Mouse (Mus musculus): ENCODE data around the gene Rpl14. TPM values are rescaled to one million over a fixed set of nuclear protein-coding genes. Genes with fewer than 3 reads are reported as not detected.

Gene Rpl14
- polyA plus RNA-seq, 1 experiment from 2014 or later: 497 TPM

- no peak overlapping the region for H3K4me3 ChIP-seq
- ATAC-seq (ENCODE audit: low read depth): no peak
- no peaks in the 10 kb centered on the region for H3K36me3 ChIP-seq
- H3K27ac ChIP-seq (replicated peaks): no peak overlapping the region
- peaks cover 17% of the 10 kb centered on the region for H3K4me1 ChIP-seq (replicated peaks)
- H3K4me2 ChIP-seq: no peak overlapping the region
- no peaks in the 10 kb centered on the region for H3K9me3 ChIP-seq
- no peak overlapping the region for H3K9ac ChIP-seq
- WGBS: 32% methylated on average over 6 of the region's 6 CpGs
- H3K27me3 ChIP-seq: no peaks in the 10 kb centered on the region
These were observed 23.6 kb downstream of the Rpl14 start for GRCm38 (mm10) chr9:120594839-120595238.

GRCm38 (mm10) chr9:120595306-120595705, 24.1 kb downstream of the Rpl14 start:
- no peaks in the 10 kb centered on the region for H3K27me3 ChIP-seq
- no peaks in the 10 kb centered on the region for H3K36me3 ChIP-seq
- H3K4me2 ChIP-seq: no peak overlapping the region
- no peaks in the 10 kb centered on the region for H3K9me3 ChIP-seq
- H3K9ac ChIP-seq: no peak overlapping the region
- H3K4me3 ChIP-seq: no peak overlapping the region
- 54% methylated on average over 4 of the region's 4 CpGs for WGBS
- no peak overlapping the region; the same call in 1 of the 2 replicates for H3K27ac ChIP-seq (replicated peaks)
- peaks cover 17% of the 10 kb centered on the region for H3K4me1 ChIP-seq (replicated peaks)
- no peak for ATAC-seq (ENCODE audit: low read depth)

GRCm38 (mm10) chr9:120601488-120602171, 30.4 kb downstream of the Rpl14 start:
- ATAC-seq (ENCODE audit: low read depth): peak; percentile 45; the same call in 1 of the 2 replicates
- no peaks in the 10 kb centered on the region for H3K36me3 ChIP-seq
- H3K4me2 ChIP-seq: no peak overlapping the region
- WGBS: 26% methylated on average over 17 of the region's 17 CpGs
- no peak overlapping the region for H3K27ac ChIP-seq (replicated peaks)
- H3K4me3 ChIP-seq: no peak overlapping the region
- H3K9ac ChIP-seq: no peak overlapping the region
- H3K4me1 ChIP-seq (replicated peaks): peaks cover 23% of the 10 kb centered on the region
- no peaks in the 10 kb centered on the region for H3K27me3 ChIP-seq
- no peaks in the 10 kb centered on the region for H3K9me3 ChIP-seq

- H3K27ac ChIP-seq (replicated peaks): no peak overlapping the region
- H3K9ac ChIP-seq: no peak overlapping the region
- H3K36me3 ChIP-seq: no peaks in the 10 kb centered on the region
- H3K4me1 ChIP-seq (replicated peaks): peaks cover 23% of the 10 kb centered on the region
- peaks cover 1% of the 10 kb centered on the region for H3K9me3 ChIP-seq
- peak overlapping the region; percentile 33 for H3K4me2 ChIP-seq
- no peak overlapping the region for H3K4me3 ChIP-seq
- 56% methylated on average over 17 of the region's 17 CpGs for WGBS
- no peaks in the 10 kb centered on the region for H3K27me3 ChIP-seq
- ATAC-seq (ENCODE audit: low read depth): peak; percentile 60
These were observed 31.1 kb downstream of the Rpl14 start for GRCm38 (mm10) chr9:120602172-120602838.

GRCm38 (mm10) chr9:120602839-120603511, 31.7 kb downstream of the Rpl14 start:
- Histone ChIP-seq H3K27me3 (no peaks in the 10 kb centered on the region), H3K9me3 (peaks cover 8% of the 10 kb centered on the region), H3K4me1 (replicated peaks) (peaks cover 23% of the 10 kb centered on the region), H3K36me3 (no peaks in the 10 kb centered on the region), H3K4me2 (peak overlapping the region; percentile 33), H3K27ac (replicated peaks) (no peak overlapping the region), H3K4me3 (no peak overlapping the region), H3K9ac (0 out of 2 replicates have a peak overlapping the region, but pooled peaks have one; percentile 34)
- peak; percentile 93 for ATAC-seq (ENCODE audit: low read depth)
- WGBS: 2% methylated on average over 23 of the region's 23 CpGs

- no peak overlapping the region for H3K4me3 ChIP-seq
- H3K9me3 ChIP-seq: peaks cover 11% of the 10 kb centered on the region
- H3K4me1 ChIP-seq (replicated peaks): peaks cover 23% of the 10 kb centered on the region
- H3K9ac ChIP-seq: 0 out of 2 replicates have a peak overlapping the region, but pooled peaks have one; percentile 34
- 11% methylated on average over 10 of the region's 10 CpGs for WGBS
- ATAC-seq (ENCODE audit: low read depth): peak; percentile 32
- H3K4me2 ChIP-seq: peak overlapping the region; percentile 33
- H3K27me3 ChIP-seq: no peaks in the 10 kb centered on the region
- H3K36me3 ChIP-seq: no peaks in the 10 kb centered on the region
- 0 out of 2 replicates have a peak overlapping the region, but pooled peaks have one; percentile 15 for H3K27ac ChIP-seq (replicated peaks)
These were observed 32.3 kb downstream of the Rpl14 start for GRCm38 (mm10) chr9:120603512-120603908.

- H3K4me1 ChIP-seq (replicated peaks): peaks cover 23% of the 10 kb centered on the region
- H3K9me3 ChIP-seq: peaks cover 11% of the 10 kb centered on the region
- H3K9ac ChIP-seq: no peak overlapping the region
- no peak overlapping the region for H3K4me3 ChIP-seq
- no peaks in the 10 kb centered on the region for H3K36me3 ChIP-seq
- 37% methylated on average over 12 of the region's 12 CpGs for WGBS
- no peak overlapping the region for H3K27ac ChIP-seq (replicated peaks)
- ATAC-seq (ENCODE audit: low read depth): peak; percentile 15; the same call in 1 of the 2 replicates
- peak overlapping the region; percentile 33; the same call in 1 of the 2 replicates for H3K4me2 ChIP-seq
- H3K27me3 ChIP-seq: no peaks in the 10 kb centered on the region
These were observed 32.7 kb downstream of the Rpl14 start for GRCm38 (mm10) chr9:120603956-120604355.

GRCm38 (mm10) chr9:120611055-120611454, 39.8 kb downstream of the Rpl14 start:
- no peak overlapping the region for H3K4me2 ChIP-seq
- H3K9ac ChIP-seq: no peak overlapping the region
- H3K27me3 ChIP-seq: no peaks in the 10 kb centered on the region
- H3K36me3 ChIP-seq: no peaks in the 10 kb centered on the region
- no peak overlapping the region for H3K4me3 ChIP-seq
- ATAC-seq (ENCODE audit: low read depth): no peak
- H3K4me1 ChIP-seq (replicated peaks): no peaks in the 10 kb centered on the region
- H3K9me3 ChIP-seq: peaks cover 11% of the 10 kb centered on the region
- no peak overlapping the region for H3K27ac ChIP-seq (replicated peaks)

GRCm38 (mm10) chr9:120614059-120614458, 42.8 kb downstream of the Rpl14 start:
- no peaks in the 10 kb centered on the region for H3K36me3 ChIP-seq
- no peak overlapping the region for H3K4me2 ChIP-seq
- no peak overlapping the region for H3K27ac ChIP-seq (replicated peaks)
- H3K27me3 ChIP-seq: 0 out of 2 replicates have a peak, but pooled peaks cover 3% of the 10 kb centered on the region
- no peak for ATAC-seq (ENCODE audit: low read depth)
- 97% methylated on average over 6 of the region's 6 CpGs for WGBS
- no peaks in the 10 kb centered on the region for H3K9me3 ChIP-seq
- no peak overlapping the region for H3K9ac ChIP-seq
- H3K4me3 ChIP-seq: no peak overlapping the region
- peaks cover 3% of the 10 kb centered on the region for H3K4me1 ChIP-seq (replicated peaks)

- Histone ChIP-seq H3K4me2 (no peak overlapping the region), H3K36me3 (no peaks in the 10 kb centered on the region; the same call in 1 of the 2 replicates), H3K4me1 (replicated peaks) (peaks cover 21% of the 10 kb centered on the region), H3K27ac (replicated peaks) (no peak overlapping the region), H3K27me3 (0 out of 2 replicates have a peak, but pooled peaks cover 3% of the 10 kb centered on the region), H3K9ac (no peak overlapping the region), H3K9me3 (peaks cover 10% of the 10 kb centered on the region), H3K4me3 (no peak overlapping the region)
- 73% methylated on average over 6 of the region's 6 CpGs for WGBS
- ATAC-seq (ENCODE audit: low read depth): no peak
These were observed 46.9 kb downstream of the Rpl14 start for GRCm38 (mm10) chr9:120618101-120618500.

- peak overlapping the region; percentile 51 for H3K4me2 ChIP-seq
- ATAC-seq (ENCODE audit: low read depth): no peak; the same call in 1 of the 2 replicates
- peak overlapping the region; percentile 38 for H3K9ac ChIP-seq
- H3K9me3 ChIP-seq: peaks cover 14% of the 10 kb centered on the region
- peak overlapping the region; percentile 13 for H3K4me3 ChIP-seq
- H3K27me3 ChIP-seq: 0 out of 2 replicates have a peak, but pooled peaks cover 3% of the 10 kb centered on the region
- 7% methylated on average over 10 of the region's 10 CpGs for WGBS
- no peaks in the 10 kb centered on the region; the same call in 1 of the 2 replicates for H3K36me3 ChIP-seq
- H3K4me1 ChIP-seq (replicated peaks): peaks cover 21% of the 10 kb centered on the region
- peak overlapping the region; percentile 86 for H3K27ac ChIP-seq (replicated peaks)
These were observed 48.1 kb downstream of the Rpl14 start for GRCm38 (mm10) chr9:120619347-120619708.
